Mouse (Mus musculus) kidney, postnatal 25 days (tissue): ENCODE results near the gene Emx2.
A peak's percentile ranks its signal among the peaks of the same experiment; 100 is the strongest.

ENCODE experiments used
- DNase-seq, 2 experiments: peaks; one replicate each; pipeline ENCODE4 v3.0.0; 2021; ENCODE audit warnings: mixed read lengths in 2 of 2

Emx2 gene

GRCm38 (mm10) chr19:59457951-59458742 lies at the start of gene Emx2:
Emx2 (plus strand) TSS chr19:59458372.
- peak; percentile 88 to 96 for DNase-seq

DNA sequence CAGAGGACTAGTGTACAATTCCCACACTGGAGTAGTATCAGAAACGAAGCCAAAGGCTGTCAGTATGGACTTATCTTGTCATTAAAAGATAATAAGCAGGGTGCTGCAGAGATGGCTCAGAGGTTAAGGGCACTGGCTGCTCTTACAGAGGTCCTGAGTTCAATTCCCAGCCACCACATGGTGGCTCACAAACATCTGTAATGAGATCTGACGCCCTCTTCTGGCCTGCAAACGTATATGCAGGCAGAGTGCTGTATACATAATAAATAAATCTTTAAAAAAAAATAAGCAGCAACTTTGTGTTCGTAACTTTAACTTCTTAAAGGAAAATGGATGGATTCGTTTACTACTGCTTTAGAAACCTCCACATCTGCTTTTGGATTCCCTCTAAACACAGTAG lies 44.0 kb upstream of the Emx2 start:
- DNase-seq, result no peak

DNA sequence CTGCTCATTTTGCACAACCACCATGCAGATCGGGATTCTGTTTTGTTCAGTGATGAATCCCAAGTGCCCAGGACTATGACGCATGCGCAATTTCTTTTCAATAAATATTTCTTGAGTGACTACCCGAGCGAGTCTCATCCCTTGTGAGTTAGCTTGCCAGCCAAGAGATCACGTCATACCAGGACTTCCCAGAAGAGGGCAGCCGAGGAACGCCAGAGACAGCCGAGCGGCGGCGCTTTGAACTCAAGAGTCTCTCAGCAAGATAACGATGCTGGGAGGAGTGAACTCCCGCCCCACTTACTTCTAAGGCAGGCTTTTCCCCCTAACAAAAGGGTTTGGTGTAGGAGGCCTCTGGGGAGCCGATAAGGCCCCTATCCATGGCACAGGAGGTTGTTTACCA lies 40.1 kb upstream of the Emx2 start:
- DNase-seq, result peak; percentile 85 to 93

GRCm38 (mm10) chr19:59418671-59419070 lies 39.5 kb upstream of the Emx2 start:
- no peak for DNase-seq

DNA sequence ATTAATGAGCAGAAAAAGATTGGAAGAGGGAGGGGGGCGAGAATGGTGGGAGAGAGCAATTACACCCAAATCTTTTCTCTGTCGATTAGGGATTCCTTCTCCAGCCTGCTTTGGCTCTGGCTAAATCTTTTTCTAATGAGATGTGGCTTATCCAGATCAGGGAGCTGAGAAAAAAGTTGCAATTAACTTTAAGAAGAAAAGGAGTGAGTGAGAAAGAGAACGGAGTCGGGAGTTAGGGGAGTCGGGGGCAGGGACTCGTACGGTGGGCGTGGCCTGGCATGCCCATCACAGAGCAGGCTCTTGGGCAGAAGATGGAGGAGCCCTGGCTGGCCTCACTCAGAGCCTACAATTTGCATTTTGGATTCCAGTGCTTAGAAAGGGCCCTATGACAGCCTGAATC lies 35.8 kb upstream of the Emx2 start:
- no peak for DNase-seq

- DNase-seq, result no peak
Observed at GRCm38 (mm10) chr19:59423685-59424084, 34.5 kb upstream of the Emx2 start.

DNA sequence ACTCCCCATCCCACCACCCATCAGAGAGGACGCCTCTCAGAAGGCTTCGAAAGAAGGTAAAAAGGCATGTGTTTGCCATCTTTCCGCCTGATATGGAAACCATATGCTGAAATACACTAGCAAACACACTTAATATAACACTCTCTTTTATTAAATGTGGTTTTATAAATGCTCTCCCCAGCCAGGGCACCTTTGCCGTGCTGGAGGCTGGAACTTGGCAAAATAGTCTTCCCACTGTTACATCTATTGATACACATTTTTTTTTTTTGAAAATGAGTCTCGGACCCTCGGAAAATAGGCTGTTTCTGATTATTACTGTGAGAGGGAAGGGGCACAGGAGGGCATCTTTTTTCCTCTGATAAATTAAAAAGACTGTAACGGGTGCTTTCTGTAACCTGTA lies 33.2 kb upstream of the Emx2 start:
- no peak for DNase-seq

DNA sequence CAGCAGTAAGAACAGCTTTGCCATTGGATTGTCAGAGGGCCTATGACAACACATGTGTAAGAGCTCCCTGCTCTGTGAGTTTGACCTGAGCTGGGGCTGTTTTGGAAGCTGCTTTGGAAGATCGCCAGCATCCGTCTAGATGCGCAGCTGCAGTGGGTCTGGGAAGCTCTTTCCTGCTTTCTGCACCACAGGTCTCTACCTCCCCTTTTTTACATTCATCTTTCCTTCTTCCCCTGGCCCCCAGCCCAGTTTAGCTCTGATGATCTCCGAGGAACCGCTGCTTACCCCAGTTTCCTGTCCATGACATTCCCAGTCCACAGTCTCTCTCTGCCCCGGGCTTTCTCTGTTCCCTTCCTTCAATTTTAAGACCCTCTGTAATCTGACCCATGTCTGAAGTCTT lies 25.9 kb upstream of the Emx2 start:
- DNase-seq, result peak in 1 of 2 experiments; percentile 27

- no peak for DNase-seq
Observed at GRCm38 (mm10) chr19:59450561-59451135, 7.5 kb upstream of the Emx2 start.

GRCm38 (mm10) chr19:59451441-59451951 lies 6.7 kb upstream of the Emx2 start:
- no peak for DNase-seq

GRCm38 (mm10) chr19:59452321-59452720 lies 5.9 kb upstream of the Emx2 start:
- DNase-seq, result no peak

- no peak for DNase-seq
Observed at GRCm38 (mm10) chr19:59453591-59453990, 4.6 kb upstream of the Emx2 start.

- peak; percentile 85 to 88 for DNase-seq
Observed at GRCm38 (mm10) chr19:59454196-59454595, 4.0 kb upstream of the Emx2 start.

GRCm38 (mm10) chr19:59455671-59456070 lies 2.5 kb upstream of the Emx2 start:
- peak; percentile 89 to 93 for DNase-seq

DNA sequence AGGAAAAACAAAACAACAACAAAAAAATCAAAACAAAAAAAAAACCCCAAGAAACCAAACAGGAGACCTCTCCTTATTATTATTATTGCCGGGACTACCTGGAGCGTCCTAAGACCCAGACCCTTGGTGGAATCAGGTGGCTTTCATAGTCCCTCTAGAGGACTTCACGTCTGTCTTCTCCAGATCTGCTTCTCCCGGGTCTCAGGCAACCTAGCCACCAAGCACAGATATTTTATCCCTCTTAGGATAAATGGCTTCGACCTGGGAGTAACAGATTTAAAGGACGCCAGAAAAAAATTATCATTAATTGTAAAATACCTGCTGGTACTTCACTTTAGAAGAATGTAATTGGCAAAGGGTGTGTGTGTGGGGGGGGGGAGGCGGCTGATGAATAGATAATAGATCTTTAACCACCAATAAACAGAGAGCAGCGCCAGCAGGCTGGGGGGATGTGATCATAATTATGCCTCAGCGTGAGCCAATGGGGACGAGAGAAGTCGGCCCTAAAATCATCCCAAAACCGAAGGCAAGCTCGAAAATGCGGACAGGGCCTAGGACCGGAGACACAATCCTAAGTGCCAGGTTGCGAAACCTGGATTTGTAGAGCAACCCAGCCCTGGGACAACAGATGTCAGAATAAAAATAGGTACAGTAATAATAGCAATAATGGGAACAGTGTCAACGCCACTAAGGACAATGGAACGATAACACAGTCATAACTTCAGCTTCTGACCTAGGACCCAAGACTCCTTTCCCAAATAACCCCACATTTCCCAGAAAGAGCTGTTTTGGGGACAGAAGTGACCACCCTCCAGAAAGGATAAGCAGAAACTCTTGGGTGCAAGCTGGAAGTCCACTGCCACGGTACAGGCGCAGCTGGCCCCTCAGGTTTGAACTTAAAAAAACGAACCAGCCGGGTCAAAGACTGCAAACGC lies 894 bp upstream of the Emx2 start:
- peak; percentile 60 to 83 for DNase-seq

GRCm38 (mm10) chr19:59458743-59459135 lies 567 bp downstream of the Emx2 start:
- no peak for DNase-seq

DNA sequence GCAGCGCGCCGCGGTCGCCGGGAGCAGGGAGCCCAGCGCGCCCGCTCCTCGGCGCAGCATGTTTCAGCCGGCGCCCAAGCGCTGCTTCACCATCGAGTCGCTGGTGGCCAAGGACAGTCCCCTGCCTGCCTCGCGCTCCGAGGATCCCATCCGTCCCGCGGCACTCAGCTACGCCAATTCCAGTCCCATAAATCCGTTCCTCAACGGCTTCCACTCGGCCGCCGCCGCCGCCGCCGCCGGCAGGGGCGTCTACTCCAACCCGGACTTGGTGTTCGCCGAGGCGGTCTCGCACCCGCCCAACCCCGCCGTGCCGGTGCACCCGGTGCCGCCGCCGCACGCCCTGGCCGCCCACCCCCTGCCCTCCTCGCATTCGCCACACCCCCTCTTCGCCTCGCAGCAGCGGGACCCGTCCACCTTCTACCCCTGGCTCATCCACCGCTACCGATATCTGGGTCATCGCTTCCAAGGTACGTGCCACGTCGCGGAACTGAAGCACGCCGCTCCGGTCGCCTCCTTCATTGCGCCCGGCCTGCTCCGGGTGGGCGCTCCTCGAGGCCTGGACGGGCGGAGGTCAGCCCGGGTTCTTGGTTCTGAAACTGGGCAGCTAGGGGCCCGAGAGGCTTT lies 1.1 kb downstream of the Emx2 start:
- peak; percentile 38 to 80 for DNase-seq

- peak in 1 of 2 experiments; percentile 61 for DNase-seq
Observed at GRCm38 (mm10) chr19:59459811-59460241, 1.7 kb downstream of the Emx2 start.

- peak in 1 of 2 experiments; percentile 44 for DNase-seq
Observed at GRCm38 (mm10) chr19:59460328-59461115, 2.4 kb downstream of the Emx2 start.

- peak; percentile 65 to 77 for DNase-seq
Observed at GRCm38 (mm10) chr19:59461481-59462421, 3.6 kb downstream of the Emx2 start.
